Mouse (Mus musculus) right cerebral cortex, postnatal 10 days (tissue): ENCODE results near the gene Olfr1183.
"Not testable (repeated sequence)": the region's sequence is repeated elsewhere in the genome, so short reads cannot be mapped to it uniquely, and the experiment has no call there.

Source experiments
- DNase-seq, 2 experiments: peaks; one replicate each; pipeline ENCODE4 v3.0.0; 2021; ENCODE audit warnings: low spot score in 2 of 2

Olfr1183 gene

DNA sequence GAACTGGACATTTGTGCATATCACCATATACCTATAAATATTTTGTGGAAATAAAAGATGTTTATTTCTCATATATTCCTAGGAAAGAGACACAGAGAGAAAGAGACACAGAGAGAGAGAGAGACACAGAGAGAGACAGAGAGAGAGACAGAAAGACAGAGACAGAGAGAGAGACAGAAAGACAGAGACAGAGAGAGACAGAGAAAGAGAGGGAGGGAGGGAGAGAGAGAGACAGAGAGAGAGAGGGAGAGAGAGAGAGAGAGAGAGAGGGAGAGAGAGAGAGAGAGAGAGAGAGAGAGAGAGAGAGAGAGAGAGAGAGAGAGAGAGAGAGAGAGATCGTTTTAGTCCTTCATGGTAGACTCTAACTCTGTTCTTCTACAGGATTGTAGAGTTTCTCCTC is at the start of gene Olfr1183:
Gene Olfr1183 (plus strand): TSS at position 301 of the 400 bp plus-strand sequence.
- not testable (repeated sequence) for DNase-seq

DNA sequence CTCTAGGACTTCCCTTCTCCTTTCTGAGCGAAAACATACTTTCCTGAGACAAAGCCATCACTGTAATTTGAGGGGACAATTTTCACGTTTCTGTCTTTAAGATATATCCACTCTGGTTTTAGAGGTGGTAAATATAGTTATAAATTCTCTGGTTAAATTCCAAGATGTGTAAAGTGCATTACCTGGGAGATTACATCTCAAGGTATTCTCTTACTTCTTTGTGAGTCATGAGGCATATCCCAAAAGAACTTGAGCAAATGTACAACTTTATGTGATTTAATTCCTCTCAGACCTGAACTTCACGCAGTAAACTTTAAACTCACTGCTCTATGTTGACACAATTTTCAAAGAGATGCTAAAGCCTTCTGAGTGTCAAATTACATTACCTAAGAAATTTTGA is 48.3 kb upstream of the Olfr1183 start, which contains the start of gene Olfr1179:
Gene Olfr1179 (minus strand): TSS at position 101 of the 400 bp plus-strand sequence.
- no peak for DNase-seq

DNA sequence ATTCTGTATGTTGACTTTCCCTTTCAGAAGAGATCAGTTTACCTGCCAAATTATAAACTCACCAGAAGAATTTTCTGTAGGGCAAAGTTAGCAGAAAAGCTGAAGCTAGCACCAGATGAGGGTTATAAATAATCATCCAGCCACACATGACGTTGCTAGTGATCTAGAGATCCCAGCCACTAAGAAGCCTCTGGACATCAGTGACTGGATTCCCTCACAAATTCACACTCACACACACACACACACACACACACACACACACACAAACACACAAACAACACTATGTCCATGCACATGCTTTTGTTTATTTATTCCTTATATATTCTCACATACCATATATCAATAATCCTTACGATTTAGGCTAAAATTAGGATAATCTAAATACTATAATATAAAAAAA is 35.6 kb upstream of the Olfr1183 start, which contains the start of gene Olfr1180:
Gene Olfr1180 (minus strand): TSS at position 101 of the 400 bp plus-strand sequence.
- no peak for DNase-seq

GRCm38 (mm10) chr2:88426071-88426470 is 28.6 kb upstream of the Olfr1183 start, which contains the start of gene Olfr1181:
Gene Olfr1181, minus strand, starts transcription at chr2:88426171.
- DNase-seq, result no peak

- no peak for DNase-seq
These were observed 5.6 kb upstream of the Olfr1183 start, which contains the start of gene Gm13757 for GRCm38 (mm10) chr2:88449031-88449430. Gene Gm13757, minus strand, starts transcription at chr2:88449131.

DNA sequence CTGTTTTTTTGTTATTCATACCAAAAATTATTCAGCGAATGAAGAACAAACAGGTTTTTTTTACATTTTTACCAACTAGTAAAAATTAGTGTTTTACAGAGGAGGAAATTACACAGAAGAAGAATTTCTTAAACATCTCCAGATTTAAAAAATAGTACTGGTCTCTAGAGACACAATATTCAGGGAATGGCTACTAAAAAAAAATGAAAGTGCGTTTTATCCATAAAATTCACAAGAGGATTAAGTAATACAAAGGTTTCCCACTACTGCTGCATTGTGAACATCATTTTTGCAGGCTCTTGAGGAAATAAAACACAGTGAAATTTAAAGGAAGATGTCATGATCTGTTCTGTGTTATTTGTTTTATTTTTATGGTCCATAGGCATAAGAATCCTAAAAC is 28.6 kb downstream of the Olfr1183 start, which contains the start of gene Olfr1184:
Gene Olfr1184 (plus strand): TSS at position 301 of the 400 bp plus-strand sequence.
- DNase-seq, result no peak

DNA sequence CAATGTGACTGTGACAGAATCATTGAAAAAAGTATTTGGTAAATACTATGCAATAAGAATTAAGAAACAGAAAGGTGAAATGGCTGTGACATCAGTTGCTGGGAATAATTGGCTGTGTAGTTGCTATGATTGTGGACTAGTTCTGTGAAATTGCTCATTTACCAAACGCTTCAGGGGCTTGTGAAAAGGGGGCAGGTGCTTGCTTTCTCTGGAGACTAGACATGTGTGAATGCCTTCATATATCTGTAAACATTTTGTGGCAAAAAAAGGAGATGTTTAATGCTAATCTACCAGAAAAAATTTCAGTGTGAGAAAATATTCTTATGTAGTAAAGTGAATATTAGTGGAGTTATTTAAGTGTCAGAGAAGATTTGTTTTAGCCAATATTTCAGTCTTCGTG is 38.4 kb downstream of the Olfr1183 start, which contains the start of gene Olfr1185-ps1:
Gene Olfr1185-ps1 (plus strand): TSS at position 301 of the 400 bp plus-strand sequence.
- DNase-seq, result no peak

DNA sequence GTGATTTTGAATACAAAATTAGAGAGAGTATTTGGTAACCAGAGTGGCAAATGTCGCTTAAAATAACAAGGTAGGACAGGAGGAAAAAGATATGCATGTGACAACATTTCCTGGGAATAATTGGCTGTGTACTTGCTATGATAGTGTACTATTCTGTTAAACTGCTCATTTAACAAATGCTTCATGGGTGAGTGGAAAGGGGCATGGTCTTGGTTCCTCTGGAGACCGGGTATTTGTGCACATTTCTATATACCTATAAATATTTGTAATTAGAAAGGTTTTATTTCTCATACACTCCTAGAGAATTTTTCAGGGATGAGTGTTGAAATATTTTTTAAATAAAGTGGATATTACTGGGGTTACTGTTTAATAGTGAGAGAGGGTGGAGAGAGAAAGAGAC is 63.6 kb downstream of the Olfr1183 start, which contains the start of gene Olfr1186:
Gene Olfr1186 (plus strand): TSS at position 301 of the 400 bp plus-strand sequence.
- no peak for DNase-seq
